Mouse (Mus musculus): Measurements from ENCODE around the gene Ctdsp2. TPM values are rescaled to one million over a fixed set of nuclear protein-coding genes. Genes with fewer than 3 reads are reported as not detected.

Ctdsp2 gene
- polyA plus RNA-seq, 1 experiment from 2014 or later, result 26.0 TPM

- no peak overlapping the region for H3K4me3 ChIP-seq
- ATAC-seq (replicated peaks), result no peak
- 18% methylated on average over 5 of the region's 5 CpGs for WGBS
These were observed 5.9 kb downstream of the Ctdsp2 start for GRCm38 (mm10) chr10:126984189-126985004.

GRCm38 (mm10) chr10:126985127-126985526 is 6.6 kb downstream of the Ctdsp2 start:
- H3K4me1 ChIP-seq, result peaks cover 86% of the 10 kb centered on the region
- no peaks in the 10 kb centered on the region for H3K36me3 ChIP-seq
- no peaks in the 10 kb centered on the region for H3K9me3 ChIP-seq
- no peak overlapping the region for H3K9ac ChIP-seq (replicated peaks)
- no peak for ATAC-seq (replicated peaks)
- H3K27ac ChIP-seq (replicated peaks), result peak overlapping the region; percentile 74
- WGBS, result 76% methylated on average over 4 of the region's 4 CpGs
- H3K27me3 ChIP-seq, result no peaks in the 10 kb centered on the region
- H3K4me2 ChIP-seq (replicated peaks), result no peak overlapping the region
- H3K4me3 ChIP-seq, result no peak overlapping the region

More at GRCm38 (mm10) chr10:126984189-126985004, 5.9 kb downstream of the Ctdsp2 start:
- peak overlapping the region; percentile 8; the same call in 1 of the 2 replicates for H3K4me2 ChIP-seq (replicated peaks)
- H3K27ac ChIP-seq (replicated peaks), result peak overlapping the region; percentile 74
- H3K9me3 ChIP-seq, result no peaks in the 10 kb centered on the region
- H3K9ac ChIP-seq (replicated peaks), result no peak overlapping the region
- H3K36me3 ChIP-seq, result no peaks in the 10 kb centered on the region
- peaks cover 84% of the 10 kb centered on the region for H3K4me1 ChIP-seq
- H3K27me3 ChIP-seq, result no peaks in the 10 kb centered on the region

GRCm38 (mm10) chr10:126985579-126985978 is 7.1 kb downstream of the Ctdsp2 start:
- peak overlapping the region; percentile 62 for H3K27ac ChIP-seq (replicated peaks)
- H3K9me3 ChIP-seq, result no peaks in the 10 kb centered on the region
- peaks cover 83% of the 10 kb centered on the region for H3K4me1 ChIP-seq

GRCm38 (mm10) chr10:126986541-126986961 is 8.0 kb downstream of the Ctdsp2 start:
- no peak overlapping the region for H3K4me3 ChIP-seq
- no peaks in the 10 kb centered on the region for H3K27me3 ChIP-seq
- 47% methylated on average over 4 of the region's 4 CpGs for WGBS
- no peaks in the 10 kb centered on the region for H3K9me3 ChIP-seq
- H3K9ac ChIP-seq (replicated peaks), result 0 out of 2 replicates have a peak overlapping the region, but pooled peaks have one; percentile 13
- H3K4me1 ChIP-seq, result peaks cover 73% of the 10 kb centered on the region
- peak overlapping the region; percentile 62 for H3K27ac ChIP-seq (replicated peaks)
- peak; percentile 55 for ATAC-seq (replicated peaks)
- 0 out of 2 replicates have a peak, but pooled peaks cover under 1% of the 10 kb centered on the region for H3K36me3 ChIP-seq
- no peak overlapping the region for H3K4me2 ChIP-seq (replicated peaks)

More at GRCm38 (mm10) chr10:126985579-126985978, 7.1 kb downstream of the Ctdsp2 start:
- no peak overlapping the region for H3K4me3 ChIP-seq
- WGBS, result 93% methylated on average over 9 of the region's 9 CpGs
- no peak overlapping the region for H3K4me2 ChIP-seq (replicated peaks)
- H3K27me3 ChIP-seq, result no peaks in the 10 kb centered on the region
- H3K36me3 ChIP-seq, result no peaks in the 10 kb centered on the region
- no peak overlapping the region for H3K9ac ChIP-seq (replicated peaks)
- no peak for ATAC-seq (replicated peaks)

- WGBS, result 60% methylated on average over 8 of the region's 8 CpGs
- no peaks in the 10 kb centered on the region for H3K9me3 ChIP-seq
- H3K36me3 ChIP-seq, result peaks cover 8% of the 10 kb centered on the region
- peaks cover 64% of the 10 kb centered on the region for H3K4me1 ChIP-seq
- no peak overlapping the region for H3K4me2 ChIP-seq (replicated peaks)
- H3K27me3 ChIP-seq, result no peaks in the 10 kb centered on the region
- ATAC-seq (replicated peaks), result no peak
- H3K4me3 ChIP-seq, result no peak overlapping the region
- peak overlapping the region; percentile 62 for H3K27ac ChIP-seq (replicated peaks)
- H3K9ac ChIP-seq (replicated peaks), result no peak overlapping the region
These were observed 8.9 kb downstream of the Ctdsp2 start for GRCm38 (mm10) chr10:126987183-126988118.

GRCm38 (mm10) chr10:126988513-126989165 is 10.1 kb downstream of the Ctdsp2 start:
- Histone ChIP-seq H3K4me2 (replicated peaks) (no peak overlapping the region), H3K27ac (replicated peaks) (no peak overlapping the region), H3K27me3 (no peaks in the 10 kb centered on the region), H3K36me3 (peaks cover 20% of the 10 kb centered on the region), H3K4me1 (peaks cover 52% of the 10 kb centered on the region), H3K4me3 (no peak overlapping the region), H3K9me3 (no peaks in the 10 kb centered on the region), H3K9ac (replicated peaks) (no peak overlapping the region)
- WGBS, result 72% methylated on average over 5 of the region's 5 CpGs
- ATAC-seq (replicated peaks), result no peak

GRCm38 (mm10) chr10:126990313-126991056 is 12.0 kb downstream of the Ctdsp2 start:
- no peaks in the 10 kb centered on the region for H3K9me3 ChIP-seq
- H3K4me3 ChIP-seq, result no peak overlapping the region
- 60% methylated on average over 7 of the region's 7 CpGs for WGBS
- no peak overlapping the region for H3K9ac ChIP-seq (replicated peaks)
- peak; percentile 74 for ATAC-seq (replicated peaks)
- peaks cover 39% of the 10 kb centered on the region for H3K36me3 ChIP-seq
- H3K27me3 ChIP-seq, result no peaks in the 10 kb centered on the region
- H3K4me1 ChIP-seq, result peaks cover 34% of the 10 kb centered on the region
- H3K27ac ChIP-seq (replicated peaks), result no peak overlapping the region
- no peak overlapping the region for H3K4me2 ChIP-seq (replicated peaks)

GRCm38 (mm10) chr10:126991676-126992075 is 13.2 kb downstream of the Ctdsp2 start:
- Histone ChIP-seq H3K36me3 (peaks cover 46% of the 10 kb centered on the region), H3K9ac (replicated peaks) (no peak overlapping the region), H3K27me3 (no peaks in the 10 kb centered on the region), H3K27ac (replicated peaks) (no peak overlapping the region), H3K4me1 (peaks cover 22% of the 10 kb centered on the region), H3K9me3 (no peaks in the 10 kb centered on the region), H3K4me3 (no peak overlapping the region), H3K4me2 (replicated peaks) (no peak overlapping the region)
- 75% methylated on average over 3 of the region's 3 CpGs for WGBS
- no peak for ATAC-seq (replicated peaks)

GRCm38 (mm10) chr10:126993621-126994020 is 15.1 kb downstream of the Ctdsp2 start:
- Histone ChIP-seq H3K27me3 (no peaks in the 10 kb centered on the region), H3K4me2 (replicated peaks) (no peak overlapping the region), H3K9ac (replicated peaks) (no peak overlapping the region), H3K27ac (replicated peaks) (no peak overlapping the region), H3K36me3 (peaks cover 60% of the 10 kb centered on the region), H3K4me3 (no peak overlapping the region), H3K4me1 (peaks cover 4% of the 10 kb centered on the region), H3K9me3 (no peaks in the 10 kb centered on the region)
- ATAC-seq (replicated peaks), result no peak
- 92% methylated on average over 3 of the region's 3 CpGs for WGBS

GRCm38 (mm10) chr10:126997340-126998113 is 19.0 kb downstream of the Ctdsp2 start:
- Histone ChIP-seq H3K27ac (replicated peaks) (no peak overlapping the region), H3K9me3 (no peaks in the 10 kb centered on the region), H3K9ac (replicated peaks) (no peak overlapping the region), H3K27me3 (no peaks in the 10 kb centered on the region), H3K4me2 (replicated peaks) (no peak overlapping the region), H3K4me1 (no peaks in the 10 kb centered on the region), H3K36me3 (peaks cover 63% of the 10 kb centered on the region), H3K4me3 (no peak overlapping the region)
- ATAC-seq (replicated peaks), result no peak
- WGBS, result 67% methylated on average over 13 of the region's 13 CpGs

Data from forebrain, embryonic 15.5 days (tissue).